Mouse (Mus musculus) intestine, embryonic 14.5 days (tissue): ENCODE measurements around the gene Htra2. TPM values are rescaled to one million over a fixed set of nuclear protein-coding genes. Genes with fewer than 3 reads are reported as not detected.

Experiments used
- ATAC-seq: fragments of 200-750 bp; cut with Nextera tagmentation; replicated peaks from 2 replicates; pipeline ENCODE4 v1.8.0; 2017; ENCODE audit warnings: low read depth, moderate number of reproducible peaks, moderate TSS enrichment, moderate library complexity; ENCODE audit not compliant: low FRiP score, low TSS enrichment
- DNase-seq: peaks from one replicate; pipeline ENCODE4 v3.0.0-alpha.2; 2018; ENCODE audit warnings: low spot score
- H3K27ac ChIP-seq: fragments of 300-500 bp; sonication (generic); 2 replicates; pipeline ENCODE4 v1.5.1; 2014; ENCODE audit warnings: low read depth, mild to moderate bottlenecking, control low read depth
- H3K27me3 ChIP-seq: fragments of 300-500 bp; sonication (generic); replicated peaks from 2 replicates; pipeline ENCODE4 v1.6.1; 2014; ENCODE audit warnings: low read length, control low read depth; ENCODE audit not compliant: control insufficient read depth, insufficient read depth
- H3K36me3 ChIP-seq: fragments of 300-500 bp; sonication (generic); 2 replicates; pipeline ENCODE4 v1.6.1; 2014; ENCODE audit warnings: low read length, control low read depth; ENCODE audit not compliant: control insufficient read depth, insufficient read depth
- H3K4me1 ChIP-seq: fragments of 300-500 bp; sonication (generic); replicated peaks from 2 replicates; pipeline ENCODE4 v1.6.1; 2014; ENCODE audit warnings: low read length, control low read depth, mixed read lengths; ENCODE audit not compliant: control insufficient read depth, insufficient read depth
- H3K4me2 ChIP-seq: fragments of 300-500 bp; sonication (generic); 2 replicates; pipeline ENCODE4 v1.6.1; 2014; ENCODE audit warnings: low read length
- H3K4me3 ChIP-seq: fragments of 300-500 bp; sonication (generic); 2 replicates; pipeline ENCODE4 v1.5.1; 2014; ENCODE audit warnings: low read depth, low read length, control low read depth, mixed read lengths
- H3K9ac ChIP-seq: fragments of 300-500 bp; sonication (generic); 2 replicates; pipeline ENCODE4 v1.6.1; 2014; ENCODE audit warnings: mild to moderate bottlenecking, low read length
- H3K9me3 ChIP-seq: fragments of 300-500 bp; sonication (generic); 2 replicates; pipeline ENCODE4 v1.6.1; 2016; ENCODE audit warnings: low read length, control low read depth; ENCODE audit not compliant: control insufficient read depth
- WGBS: fragments of 180-500 bp; shearing (Covaris S2); extraction: QIAGEN DNeasy Blood & Tissue Kit; methylation state at CpG from one replicate; pipeline ENCODE4 v1.1.7; 2014; 5-methylcytosine and 5-hydroxymethylcytosine counted together
- polyA plus RNA-seq: library from polyadenylated mRNA; unstranded; fragments of >200 nt; fragmentation: Nextera tagmentation; extraction: Ambion mirVana; gene quantifications from 2 replicates; pipeline ENCODE4 v1.2.1, GENCODE M21; 2014

Gene Htra2
- polyA plus RNA-seq, 1 experiment from 2014 or later, result 42.6 TPM

DNA sequence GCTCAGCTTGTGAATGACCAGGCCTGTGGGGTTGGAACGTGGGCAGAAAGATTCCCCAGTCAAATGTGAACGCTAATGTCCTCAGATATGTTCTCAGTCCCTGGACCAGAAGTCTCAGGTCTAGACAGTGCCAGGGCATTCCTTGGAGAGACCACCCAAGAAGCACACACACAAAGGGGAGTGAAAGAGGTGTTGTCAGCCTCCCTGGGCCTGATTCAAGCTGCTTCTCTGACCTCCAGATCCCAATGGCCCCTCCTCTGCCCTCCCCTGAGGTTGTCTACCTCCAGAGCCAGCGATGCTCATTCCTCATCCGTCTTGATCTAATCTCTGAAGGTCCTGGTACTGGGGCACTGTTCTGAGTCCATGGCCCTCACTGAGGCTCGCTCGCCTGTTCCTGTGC lies 11.5 kb downstream of the Htra2 start:
- Histone ChIP-seq H3K4me1 (peaks cover 4% of the 10 kb centered on the region), H3K36me3 (no peaks in the 10 kb centered on the region), H3K4me2 (no peak overlapping the region), H3K9ac (no peak overlapping the region), H3K27ac (no peak overlapping the region), H3K9me3 (no peaks in the 10 kb centered on the region), H3K4me3 (no peak overlapping the region), H3K27me3 (no peaks in the 10 kb centered on the region)
- 52% methylated on average over 6 of the region's 6 CpGs for WGBS
- ATAC-seq, result no peak
- no peak for DNase-seq

DNA sequence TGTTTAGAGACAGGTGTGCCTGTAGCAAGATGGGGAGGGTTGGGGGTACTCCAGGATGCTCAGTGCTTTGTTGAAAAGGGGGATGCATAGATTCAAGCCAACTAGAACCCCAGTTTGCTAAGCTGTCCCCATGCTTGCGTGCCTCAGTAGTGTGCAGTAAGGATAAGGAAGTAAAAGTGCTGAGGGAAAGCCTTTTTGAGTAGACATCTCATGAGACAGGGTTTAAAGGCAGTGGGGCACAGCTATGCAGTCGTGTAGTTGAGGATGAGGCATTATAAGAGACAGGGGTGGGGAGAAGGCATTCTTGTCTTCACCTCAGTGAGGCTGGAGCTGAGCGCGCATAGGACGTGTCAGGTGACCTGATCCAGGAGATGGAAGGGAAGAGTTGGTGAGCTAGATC lies 14.5 kb downstream of the Htra2 start:
- no peak overlapping the region for H3K27ac ChIP-seq
- no peaks in the 10 kb centered on the region for H3K27me3 ChIP-seq
- H3K36me3 ChIP-seq, result no peaks in the 10 kb centered on the region
- 71% methylated on average over 5 of the region's 5 CpGs for WGBS
- no peaks in the 10 kb centered on the region for H3K9me3 ChIP-seq
- peaks cover 15% of the 10 kb centered on the region for H3K4me1 ChIP-seq
- DNase-seq (no peak), ATAC-seq (no peak)
- H3K4me3 ChIP-seq, result no peak overlapping the region
- no peak overlapping the region for H3K4me2 ChIP-seq
- H3K9ac ChIP-seq, result no peak overlapping the region

DNA sequence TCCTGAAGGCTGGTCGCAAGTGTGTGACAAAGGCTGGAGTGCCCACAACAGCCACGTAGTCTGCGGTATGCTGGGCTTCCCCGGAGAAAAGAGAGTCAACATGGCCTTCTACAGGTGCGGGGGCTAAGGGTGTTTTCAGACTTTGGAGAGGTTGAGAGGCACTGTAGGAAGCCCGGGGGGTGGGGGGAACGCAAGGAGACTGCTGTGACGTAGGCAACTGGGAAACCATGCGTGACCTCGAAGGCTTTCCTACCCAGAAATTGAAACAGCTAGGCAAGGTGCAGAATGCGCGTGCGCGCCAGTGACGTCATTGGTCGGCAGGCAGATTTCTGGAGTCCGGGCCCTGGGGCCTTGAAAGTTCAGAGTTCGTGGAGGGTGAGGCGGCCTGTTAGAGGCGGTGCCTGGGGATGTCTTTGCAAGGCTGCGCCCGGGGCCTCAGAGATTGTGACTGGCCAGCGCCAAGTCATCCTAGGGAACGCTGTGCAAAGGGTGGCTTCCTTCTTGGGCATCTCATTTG lies 16.5 kb downstream of the Htra2 start:
- Histone ChIP-seq H3K4me2 (peak overlapping the region; percentile 52), H3K9me3 (no peaks in the 10 kb centered on the region), H3K4me3 (peak overlapping the region; percentile 20; the same call in 1 of the 2 replicates), H3K27me3 (no peaks in the 10 kb centered on the region), H3K9ac (no peak overlapping the region), H3K4me1 (peaks cover 20% of the 10 kb centered on the region), H3K36me3 (no peaks in the 10 kb centered on the region), H3K27ac (no peak overlapping the region)
- peak; percentile 93 for DNase-seq
- 10% methylated on average over 24 of the region's 24 CpGs for WGBS
- peak; percentile 38; the same call in 1 of the 2 replicates for ATAC-seq

DNA sequence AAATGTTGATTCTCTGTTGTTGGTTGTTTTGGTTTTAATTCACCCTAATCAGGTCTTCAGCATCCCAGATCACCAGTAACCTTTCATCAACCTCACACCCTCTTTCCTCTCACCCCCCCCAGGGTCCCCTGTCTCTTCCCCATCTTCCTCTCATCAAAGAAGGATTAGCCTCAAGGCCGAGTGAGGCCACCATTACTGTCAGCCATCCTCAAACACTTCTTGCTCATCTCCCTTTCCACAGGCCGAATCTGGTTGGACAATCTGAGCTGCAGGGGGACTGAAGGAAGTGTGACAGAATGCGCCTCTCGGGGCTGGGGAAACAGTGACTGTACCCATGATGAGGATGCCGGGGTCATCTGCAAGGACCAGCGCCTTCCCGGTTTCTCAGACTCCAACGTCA lies 17.9 kb downstream of the Htra2 start:
- Histone ChIP-seq H3K4me2 (no peak overlapping the region), H3K9me3 (no peaks in the 10 kb centered on the region), H3K4me1 (peaks cover 23% of the 10 kb centered on the region), H3K27me3 (no peaks in the 10 kb centered on the region), H3K27ac (no peak overlapping the region), H3K4me3 (no peak overlapping the region), H3K9ac (no peak overlapping the region), H3K36me3 (no peaks in the 10 kb centered on the region)
- ATAC-seq, result no peak
- no peak for DNase-seq
- 82% methylated on average over 8 of the region's 8 CpGs for WGBS

DNA sequence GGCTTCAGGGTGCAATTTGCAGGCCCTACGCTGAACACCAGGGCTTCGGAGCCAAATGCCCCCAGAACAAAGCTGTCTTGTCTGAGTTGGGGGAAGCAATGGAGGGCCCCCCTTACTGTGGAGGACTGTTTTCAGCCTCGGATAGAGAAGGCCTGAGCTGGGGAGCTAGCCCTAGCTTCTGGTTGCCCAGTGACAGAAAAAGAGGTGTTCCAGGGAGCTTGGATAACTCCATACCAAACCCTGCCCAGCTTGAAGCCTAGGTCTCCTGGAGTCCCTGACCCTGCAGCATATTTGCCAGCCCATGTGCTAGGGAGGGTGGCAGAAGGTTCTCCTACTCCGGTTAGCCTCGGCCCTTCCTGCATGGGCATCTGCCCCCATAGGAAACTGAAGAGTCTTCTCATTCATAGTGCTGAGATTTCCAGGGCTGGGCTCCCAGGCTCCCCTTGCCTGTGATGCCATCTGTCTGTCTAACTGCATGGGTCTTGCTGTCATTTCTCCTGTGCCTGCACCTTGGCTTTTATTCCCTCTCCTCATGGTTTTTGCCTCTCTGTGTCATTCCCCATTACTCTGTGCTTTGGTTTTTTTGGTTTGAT lies 20.5 kb downstream of the Htra2 start:
- Histone ChIP-seq H3K9me3 (no peaks in the 10 kb centered on the region), H3K9ac (peak overlapping the region; percentile 41), H3K4me1 (peaks cover 26% of the 10 kb centered on the region), H3K4me2 (peak overlapping the region; percentile 80), H3K27me3 (peaks cover 13% of the 10 kb centered on the region; the same call in 1 of the 2 replicates), H3K4me3 (peak overlapping the region; percentile 68), H3K36me3 (0 out of 2 replicates have a peak, but pooled peaks cover 5% of the 10 kb centered on the region), H3K27ac (peak overlapping the region; percentile 87; the same call in 1 of the 2 replicates)
- no peak for ATAC-seq
- 22% methylated on average over 5 of the region's 5 CpGs for WGBS
- no peak for DNase-seq

DNA sequence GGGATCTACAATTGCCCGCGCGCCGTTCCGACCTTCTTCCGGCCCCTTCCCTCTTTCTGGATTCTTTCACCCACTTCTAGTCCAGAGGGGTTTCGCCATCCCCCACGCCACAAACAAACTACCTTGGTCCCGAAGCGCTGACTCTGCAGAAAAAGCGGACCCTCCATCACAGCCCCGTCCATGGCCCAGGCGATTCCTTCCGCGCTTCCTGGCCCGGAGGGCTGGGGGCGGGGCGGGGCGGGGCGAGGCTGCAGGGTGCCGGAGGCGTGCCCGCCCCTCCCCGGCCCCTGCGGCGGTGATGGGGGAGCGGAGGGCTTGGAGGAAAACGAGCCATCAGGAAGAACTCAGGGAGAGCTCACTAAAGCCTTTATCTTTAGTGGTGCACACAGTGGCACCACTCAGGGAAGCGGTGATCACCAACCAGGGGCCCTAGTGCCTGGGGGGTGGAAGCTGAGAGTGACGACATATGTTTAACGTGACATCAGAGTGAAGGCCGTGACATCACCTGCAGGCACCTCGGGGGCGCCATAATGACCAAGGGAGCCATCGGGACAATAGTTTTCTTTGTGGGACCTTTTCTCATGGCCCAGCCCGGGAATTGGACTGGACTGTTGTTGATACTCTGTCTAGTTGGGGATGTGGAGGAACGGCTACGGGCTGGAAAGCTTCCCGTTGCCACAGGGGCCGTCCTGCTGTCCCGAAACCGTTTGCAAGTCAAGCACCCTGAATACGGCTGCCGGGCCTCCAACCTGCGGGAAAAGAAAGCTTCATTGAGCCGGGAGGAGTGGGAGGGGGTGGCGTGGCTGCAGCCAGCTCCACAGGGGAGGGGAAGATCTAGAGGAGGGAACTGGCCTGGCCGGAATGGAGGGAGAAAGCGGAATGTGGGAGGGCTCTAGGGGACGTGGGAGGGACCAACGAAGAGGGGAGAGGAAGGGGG lies 21.6 kb downstream of the Htra2 start, which contains the start of the genes Dok1 and Loxl3:
TSS of gene Dok1 (minus strand) at position 223 of the 937 bp plus-strand sequence.
TSS of gene Loxl3 (plus strand) at position 925 of the 937 bp plus-strand sequence.
- 0 out of 2 replicates have a peak, but pooled peaks cover 5% of the 10 kb centered on the region for H3K36me3 ChIP-seq
- WGBS, result under 1% methylated on average over 48 of the region's 51 CpGs

DNA sequence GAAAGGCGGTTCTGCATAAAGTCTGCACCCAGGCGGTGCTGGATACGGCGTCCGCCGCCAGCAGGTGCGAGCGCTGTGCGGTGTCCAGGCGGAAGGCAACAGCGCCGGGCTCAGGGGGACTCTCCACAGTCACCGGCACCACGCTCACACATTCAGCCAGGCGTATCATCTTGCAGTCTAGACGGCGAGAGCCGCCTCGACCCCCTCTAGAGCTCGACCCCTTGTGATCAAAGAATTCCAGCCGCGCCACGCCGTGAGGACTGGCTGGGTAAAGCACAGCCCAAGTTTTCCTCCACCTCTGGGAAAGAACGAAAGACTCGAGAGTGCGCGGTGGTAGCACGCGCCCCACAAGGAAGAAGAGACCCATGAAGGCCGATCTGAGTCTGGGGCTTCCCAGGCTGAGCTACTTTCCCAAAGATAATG lies 22.3 kb downstream of the Htra2 start:
- Histone ChIP-seq H3K9ac (peak overlapping the region; percentile 58), H3K4me3 (peak overlapping the region; percentile 68), H3K4me2 (peak overlapping the region; percentile 80), H3K9me3 (no peaks in the 10 kb centered on the region), H3K4me1 (peaks cover 18% of the 10 kb centered on the region), H3K27me3 (peaks cover 13% of the 10 kb centered on the region; the same call in 1 of the 2 replicates), H3K36me3 (0 out of 2 replicates have a peak, but pooled peaks cover 5% of the 10 kb centered on the region), H3K27ac (peak overlapping the region; percentile 87)
- DNase-seq (peak; percentile 81), ATAC-seq (peak; percentile 32)
- WGBS, result 2% methylated on average over 31 of the region's 31 CpGs

More for the DNA sequence above, 21.6 kb downstream of the Htra2 start, which contains the start of the genes Dok1 and Loxl3:
- Histone ChIP-seq H3K27ac (peak within 1 kb of the TSS; percentile 87), H3K4me2 (peak within 1 kb of the TSS; percentile 80), H3K9me3 (no peaks in the 10 kb centered on the region), H3K27me3 (peaks cover 13% of the 10 kb centered on the region; the same call in 1 of the 2 replicates), H3K4me3 (peak within 1 kb of the TSS; percentile 68), H3K9ac (peak within 1 kb of the TSS; percentile 58), H3K4me1 (peaks cover 21% of the 10 kb centered on the region)
- ATAC-seq, result peak; percentile 85
- DNase-seq, result peak; percentile 95

DNA sequence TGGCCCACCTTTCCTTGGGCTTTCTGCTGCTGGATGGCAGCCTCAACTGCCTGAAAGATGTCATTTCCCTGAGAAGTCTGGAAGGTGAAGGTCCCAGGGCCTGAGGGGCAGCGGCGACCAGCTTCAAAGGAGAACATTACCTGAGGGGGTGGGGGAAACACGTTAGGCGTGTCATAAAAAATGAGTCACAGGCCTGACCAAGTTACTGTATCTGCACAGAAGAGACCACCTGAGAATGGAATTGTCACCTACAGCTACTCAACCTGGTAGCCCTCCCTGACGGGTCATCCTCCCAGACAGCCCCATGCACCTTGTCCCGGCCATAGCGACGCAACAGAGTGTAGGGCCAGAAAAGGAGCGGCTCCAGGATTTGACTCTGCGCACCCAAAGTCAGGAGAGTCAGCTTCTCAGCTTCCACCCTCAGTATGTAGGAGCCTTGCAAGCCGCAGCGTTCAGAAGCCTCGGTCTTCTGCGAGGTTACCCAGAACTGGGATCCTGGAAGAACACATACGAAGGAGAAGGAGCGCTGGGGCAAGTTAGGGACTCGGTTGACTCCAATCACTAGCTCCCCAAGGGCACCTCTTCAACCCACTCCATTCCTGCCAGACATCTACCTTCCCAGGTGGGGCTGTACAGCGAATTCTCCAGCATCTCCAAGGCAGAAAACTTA lies 23.0 kb downstream of the Htra2 start:
- 40% methylated on average over 18 of the region's 18 CpGs for WGBS
- H3K4me1 ChIP-seq, result peaks cover 18% of the 10 kb centered on the region
- no peak for DNase-seq
- H3K9ac ChIP-seq, result no peak overlapping the region
- H3K4me3 ChIP-seq, result peak overlapping the region; percentile 68
- H3K36me3 ChIP-seq, result 0 out of 2 replicates have a peak, but pooled peaks cover 5% of the 10 kb centered on the region
- ATAC-seq, result no peak
- H3K27ac ChIP-seq, result no peak overlapping the region
- H3K27me3 ChIP-seq, result peaks cover 13% of the 10 kb centered on the region; the same call in 1 of the 2 replicates
- peak overlapping the region; percentile 80 for H3K4me2 ChIP-seq
- H3K9me3 ChIP-seq, result no peaks in the 10 kb centered on the region
